Mouse (Mus musculus) erythroblast, embryonic 14.5 days (primary cell): ENCODE results near the gene Shisal2b.

Experiments used
- GATA1 ChIP-seq: IDR thresholded peaks from 2 replicates; pipeline ENCODE4 v1.6.1; 2012; ENCODE audit warnings: low read length, inconsistent platforms, mixed read lengths
- TAL1 ChIP-seq: IDR thresholded peaks from 3 replicates; pipeline ENCODE4 v1.6.1; 2012; ENCODE audit warnings: low read length, inconsistent platforms, mixed read lengths

DNA sequence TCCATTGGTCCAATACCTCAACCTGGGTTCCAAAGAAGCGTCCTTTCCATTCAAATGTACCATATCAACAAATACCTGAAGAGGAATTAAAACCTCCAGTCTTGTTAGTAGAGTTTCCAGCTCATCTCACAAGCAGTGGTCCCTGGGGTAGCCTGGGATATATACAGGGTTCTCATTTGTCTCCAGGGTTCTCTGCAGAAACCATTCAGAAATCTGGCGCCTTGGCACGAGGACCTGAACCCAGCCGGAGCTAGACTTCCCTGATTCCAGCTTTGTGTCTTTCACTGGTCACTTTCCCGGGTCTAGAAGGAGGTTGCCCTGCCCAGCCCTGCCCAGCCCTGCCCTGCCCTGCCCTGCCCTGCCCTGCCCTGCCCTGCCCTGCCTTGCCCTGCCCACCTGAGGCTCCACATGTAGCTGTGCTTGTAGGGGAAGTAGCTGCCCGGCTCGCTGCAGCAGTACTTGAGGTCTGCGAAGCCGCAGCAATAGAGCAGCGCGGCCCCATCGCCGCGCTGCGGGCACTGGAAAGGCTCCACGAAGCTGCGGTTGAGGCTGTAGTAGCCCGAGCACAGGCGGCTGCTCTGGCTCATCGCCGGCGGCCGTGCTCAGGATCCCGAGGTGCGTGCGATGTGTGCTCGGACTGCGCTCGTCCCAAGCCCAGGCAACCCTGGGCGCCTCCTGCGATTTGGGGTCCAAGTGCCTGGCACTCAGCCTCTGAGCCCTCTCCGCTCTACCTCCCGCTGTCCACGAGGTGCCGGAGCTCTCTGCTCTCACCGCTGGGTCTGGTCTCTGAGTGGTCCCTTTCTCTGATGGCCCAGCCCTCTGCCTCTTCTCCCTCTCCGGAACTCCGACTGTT lies at the start of gene Shisal2b:
- TF ChIP-seq GATA1 = no peak
- no peak for TF ChIP-seq TAL1
